Mouse (Mus musculus): ENCODE data around the gene Pianp.

GRCm38 (mm10) chr6:124995246-124995645 lies 1.2 kb upstream of the Pianp start:
- TF ChIP-seq FLI1 (IDR thresholded peaks at IDR 0.05; ENCODE audit: low read length), result no peak
- TF ChIP-seq GATA1 (IDR thresholded peaks at IDR 0.05; ENCODE audit: borderline replicate concordance, low read length), result no peak
